Mouse (Mus musculus): ENCODE results near the gene Serping1.

DNA sequence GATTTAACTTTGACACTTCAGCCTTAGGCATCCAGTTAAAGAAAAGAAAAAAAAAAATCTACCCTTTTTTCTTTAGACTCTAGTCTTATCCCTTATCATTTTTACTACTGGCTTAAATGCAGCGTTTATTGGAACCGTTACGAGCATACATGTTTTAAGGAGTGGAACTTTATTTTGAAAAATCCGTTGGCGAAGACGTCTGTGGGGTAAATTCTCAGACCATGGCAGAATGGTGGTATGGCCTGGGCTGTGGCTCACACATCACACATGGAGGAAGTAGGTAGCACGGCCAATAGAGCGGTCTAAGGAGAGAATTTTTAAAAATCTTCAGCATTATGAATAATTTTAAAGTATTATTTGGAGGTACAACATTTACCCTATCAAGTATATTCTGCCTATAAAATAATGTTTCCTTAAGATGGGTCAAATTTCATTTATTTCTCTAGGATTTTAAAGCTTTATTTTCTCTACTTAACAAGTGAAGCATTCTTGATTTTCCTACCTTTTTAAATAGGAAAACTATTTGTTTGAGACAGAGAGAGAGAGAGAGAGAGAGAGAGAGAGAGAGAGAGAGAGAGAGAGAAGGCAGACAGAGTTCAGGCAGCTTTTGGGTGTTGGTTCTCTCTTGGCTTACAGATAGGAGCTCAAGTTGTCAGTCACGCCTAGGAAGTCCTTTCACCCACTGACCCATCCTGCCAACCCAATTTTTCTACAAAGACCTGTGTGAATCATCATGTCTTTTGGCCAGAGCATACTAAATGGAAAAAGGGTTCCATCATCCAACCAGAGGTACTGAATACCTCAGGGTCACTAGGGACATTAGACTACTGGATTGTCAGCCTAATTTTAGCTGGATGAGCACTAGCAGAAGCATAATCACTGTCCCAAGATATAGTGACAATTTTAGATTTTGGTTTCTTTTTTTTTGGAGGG, 58.6 kb downstream of the Serping1 start:
- TF ChIP-seq POLR2A (IDR thresholded peaks at IDR 0.05; ENCODE audit: low read depth, low read length), result no peak
- no peak for TF ChIP-seq CTCF (conservative IDR thresholded peaks at IDR 0.05; ENCODE audit: insufficient read depth, insufficient read length, low read depth, low read length)
